Mouse (Mus musculus): ENCODE measurements at regions not wholly inside any gene's neighbourhood (a gene's known extent, or its start where the extent isn't known, plus 50 kb on each side); places are given as distances from the start of the nearest gene placed in this dataset.

- H3K9me3 ChIP-seq (ENCODE audit: control insufficient read depth, low read length) = no peaks in the 10 kb centered on the region
- no peak overlapping the region for H3K9ac ChIP-seq (ENCODE audit: low read length)
- WGBS = 31% methylated on average over 5 of the region's 5 CpGs
- no peaks in the 10 kb centered on the region for H3K4me1 ChIP-seq (replicated peaks; ENCODE audit: control insufficient read depth, insufficient read depth)
- TF ChIP-seq EP300 (optimal IDR thresholded peaks at IDR 0.05) (no peak), CTCF (IDR thresholded peaks at IDR 0.05; ENCODE audit: low read depth) (no peak)
- DNase-seq (ENCODE audit: low spot score) = no peak
- no peak overlapping the region for H3K4me3 ChIP-seq (ENCODE audit: low read depth, low read length)
- no peaks in the 10 kb centered on the region for H3K27me3 ChIP-seq (ENCODE audit: control insufficient read depth, insufficient read depth, low read length)
- no peak overlapping the region for H3K4me2 ChIP-seq (replicated peaks; ENCODE audit: low read depth)
- H3K36me3 ChIP-seq (ENCODE audit: control insufficient read depth, insufficient read depth, low read length) = no peaks in the 10 kb centered on the region
- no peak overlapping the region for H3K27ac ChIP-seq (replicated peaks)
- no peak for ATAC-seq (ENCODE audit: low FRiP score, low TSS enrichment)
Observed at GRCm38 (mm10) chr2:18617520-18617919, 54.7 kb upstream of the Commd3 start.

- H3K27ac ChIP-seq (replicated peaks) = no peak overlapping the region
- DNase-seq (ENCODE audit: low spot score) (no peak), ATAC-seq (ENCODE audit: low FRiP score, low TSS enrichment) (no peak)
- no peaks in the 10 kb centered on the region; the same call in 1 of the 2 replicates for H3K27me3 ChIP-seq (ENCODE audit: control insufficient read depth, insufficient read depth, low read length)
- no peaks in the 10 kb centered on the region; the same call in 1 of the 2 replicates for H3K4me1 ChIP-seq (replicated peaks; ENCODE audit: control insufficient read depth, insufficient read depth)
- H3K4me3 ChIP-seq (ENCODE audit: low read depth, low read length) = peak overlapping the region; percentile 49
- peak overlapping the region; percentile 53; the same call in 1 of the 2 replicates for H3K9ac ChIP-seq (ENCODE audit: low read length)
- no peaks in the 10 kb centered on the region for H3K9me3 ChIP-seq (ENCODE audit: control insufficient read depth, low read length)
- no peaks in the 10 kb centered on the region for H3K36me3 ChIP-seq (ENCODE audit: control insufficient read depth, insufficient read depth, low read length)
- WGBS = 21% methylated on average over 10 of the region's 10 CpGs
- TF ChIP-seq CTCF (IDR thresholded peaks at IDR 0.05; ENCODE audit: low read depth) (no peak), EP300 (optimal IDR thresholded peaks at IDR 0.05) (no peak)
- peak overlapping the region; percentile 82 for H3K4me2 ChIP-seq (replicated peaks; ENCODE audit: low read depth)
Observed at GRCm38 (mm10) chr2:18609868-18610185, 62.4 kb upstream of the Commd3 start.

- WGBS = 2% methylated on average over 49 of the region's 51 CpGs
- H3K27me3 ChIP-seq (ENCODE audit: control insufficient read depth, insufficient read depth, low read length) = no peaks in the 10 kb centered on the region; the same call in 1 of the 2 replicates
- ATAC-seq (ENCODE audit: low FRiP score, low TSS enrichment) = peak; percentile 53
- H3K9me3 ChIP-seq (ENCODE audit: control insufficient read depth, low read length) = no peaks in the 10 kb centered on the region
- no peak overlapping the region for H3K27ac ChIP-seq (replicated peaks)
- DNase-seq (ENCODE audit: low spot score) = peak; percentile 29
- no peaks in the 10 kb centered on the region for H3K36me3 ChIP-seq (ENCODE audit: control insufficient read depth, insufficient read depth, low read length)
- H3K4me1 ChIP-seq (replicated peaks; ENCODE audit: control insufficient read depth, insufficient read depth) = no peaks in the 10 kb centered on the region; the same call in 1 of the 2 replicates
- TF ChIP-seq EP300 (optimal IDR thresholded peaks at IDR 0.05) (no peak), CTCF (IDR thresholded peaks at IDR 0.05; ENCODE audit: low read depth) (no peak)
- peak overlapping the region; percentile 53 for H3K9ac ChIP-seq (ENCODE audit: low read length)
- peak overlapping the region; percentile 82 for H3K4me2 ChIP-seq (replicated peaks; ENCODE audit: low read depth)
- H3K4me3 ChIP-seq (ENCODE audit: low read depth, low read length) = peak overlapping the region; percentile 49
Observed at GRCm38 (mm10) chr2:18609075-18609867, 62.9 kb upstream of the Commd3 start.

- H3K27me3 ChIP-seq (ENCODE audit: control insufficient read depth, insufficient read depth, low read length) = no peaks in the 10 kb centered on the region; the same call in 1 of the 2 replicates
- no peaks in the 10 kb centered on the region for H3K9me3 ChIP-seq (ENCODE audit: control insufficient read depth, low read length)
- H3K27ac ChIP-seq (replicated peaks) = no peak overlapping the region
- TF ChIP-seq CTCF (IDR thresholded peaks at IDR 0.05; ENCODE audit: low read depth) (no peak), EP300 (optimal IDR thresholded peaks at IDR 0.05) (no peak)
- no peaks in the 10 kb centered on the region for H3K36me3 ChIP-seq (ENCODE audit: control insufficient read depth, insufficient read depth, low read length)
- DNase-seq (ENCODE audit: low spot score) = peak; percentile 52
- no peaks in the 10 kb centered on the region; the same call in 1 of the 2 replicates for H3K4me1 ChIP-seq (replicated peaks; ENCODE audit: control insufficient read depth, insufficient read depth)
- H3K9ac ChIP-seq (ENCODE audit: low read length) = peak overlapping the region; percentile 53
- H3K4me3 ChIP-seq (ENCODE audit: low read depth, low read length) = peak overlapping the region; percentile 49
- ATAC-seq (ENCODE audit: low FRiP score, low TSS enrichment) = peak; percentile 87
- WGBS = 3% methylated on average over 29 of the region's 29 CpGs
- peak overlapping the region; percentile 82 for H3K4me2 ChIP-seq (replicated peaks; ENCODE audit: low read depth)
Observed at GRCm38 (mm10) chr2:18608260-18609074, 63.7 kb upstream of the Commd3 start.

DNA sequence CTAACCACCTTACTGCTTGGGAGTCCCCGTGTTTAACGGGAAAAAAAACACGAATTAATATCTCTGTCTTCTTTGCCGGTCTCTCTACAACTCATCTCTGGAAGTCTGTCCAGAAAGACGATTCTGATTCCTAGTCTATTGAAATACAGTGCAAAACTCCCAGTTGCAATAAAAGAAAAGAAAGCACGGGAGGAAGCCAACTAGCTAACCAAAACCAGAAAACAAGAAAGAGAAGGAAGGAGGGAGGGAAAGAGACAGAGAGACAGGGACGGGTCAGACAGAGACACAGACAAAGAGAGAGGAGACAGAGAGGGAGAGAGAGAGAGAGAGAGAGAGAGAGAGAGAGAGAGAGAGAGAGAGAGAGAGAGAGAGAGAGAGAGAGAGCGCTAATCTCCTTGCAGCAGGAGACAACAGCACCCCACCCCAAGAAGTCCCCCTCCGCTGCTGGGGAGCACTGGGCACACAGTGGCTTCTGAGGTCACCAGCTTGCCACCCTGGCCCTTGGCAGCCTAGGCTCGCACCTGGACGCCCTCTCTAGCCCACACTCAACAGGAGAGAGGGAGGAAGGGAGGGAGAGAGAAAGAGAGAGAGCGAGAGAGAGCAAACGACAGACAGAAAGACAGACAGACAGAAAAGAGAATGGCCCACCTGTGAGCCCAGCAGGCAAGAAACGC lies 64.5 kb upstream of the Commd3 start:
- H3K36me3 ChIP-seq (ENCODE audit: control insufficient read depth, insufficient read depth, low read length) = no peaks in the 10 kb centered on the region
- TF ChIP-seq CTCF (IDR thresholded peaks at IDR 0.05; ENCODE audit: low read depth) (no peak), EP300 (optimal IDR thresholded peaks at IDR 0.05) (no peak)
- ATAC-seq (ENCODE audit: low FRiP score, low TSS enrichment) = 0 out of 2 replicates have a peak, but pooled peaks have one; percentile 15

More for the DNA sequence above, 64.5 kb upstream of the Commd3 start:
- H3K4me1 ChIP-seq (replicated peaks; ENCODE audit: control insufficient read depth, insufficient read depth) = no peaks in the 10 kb centered on the region; the same call in 1 of the 2 replicates
- H3K9ac ChIP-seq (ENCODE audit: low read length) = peak overlapping the region; percentile 53
- no peak for DNase-seq (ENCODE audit: low spot score)
- no peak overlapping the region for H3K27ac ChIP-seq (replicated peaks)
- H3K4me3 ChIP-seq (ENCODE audit: low read depth, low read length) = peak overlapping the region; percentile 49
- H3K9me3 ChIP-seq (ENCODE audit: control insufficient read depth, low read length) = no peaks in the 10 kb centered on the region
- no peaks in the 10 kb centered on the region; the same call in 1 of the 2 replicates for H3K27me3 ChIP-seq (ENCODE audit: control insufficient read depth, insufficient read depth, low read length)
- H3K4me2 ChIP-seq (replicated peaks; ENCODE audit: low read depth) = peak overlapping the region; percentile 82
- 12% methylated on average over 14 of the region's 14 CpGs for WGBS
